Mouse (Mus musculus) cerebellum, adult 18-20 months (tissue): ENCODE measurements at regions not wholly inside any gene's neighbourhood (a gene's known extent, or its start where the extent isn't known, plus 50 kb on each side); places are given as distances from the start of the nearest gene placed in this dataset.

ENCODE experiments used
- DNase-seq, 2 experiments: peaks; one replicate each; pipeline ENCODE4 v3.0.0; 2021

- no peak for DNase-seq
These were observed 261.1 kb upstream of the Kcnq5 start for GRCm38 (mm10) chr1:22222836-22223235.

DNA sequence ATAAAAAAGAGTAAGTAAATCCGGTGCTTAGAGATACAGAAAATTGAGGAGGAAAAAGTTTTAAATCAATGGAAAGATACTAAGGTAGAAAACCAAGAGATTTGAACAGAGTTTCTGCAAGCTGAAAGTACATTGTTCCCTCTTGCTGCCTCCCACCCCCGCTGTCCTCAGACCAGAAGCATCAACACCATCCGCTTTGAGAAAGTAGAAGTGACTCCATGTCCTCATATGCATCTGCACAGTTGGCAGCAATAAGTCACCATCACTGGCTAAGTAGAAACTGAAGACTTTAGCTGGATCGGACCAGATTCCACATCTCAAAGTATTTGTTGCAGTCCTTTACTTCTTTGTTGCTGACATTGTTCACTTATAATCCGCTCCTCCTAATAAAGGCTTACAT, 250.1 kb upstream of the Kcnq5 start:
- no peak for DNase-seq

- DNase-seq: no peak
These were observed 249.5 kb upstream of the Kcnq5 start for GRCm38 (mm10) chr1:22211232-22211631.

GRCm38 (mm10) chr1:22210621-22211020, 248.9 kb upstream of the Kcnq5 start:
- DNase-seq: peak in 1 of 2 experiments; percentile 1

DNA sequence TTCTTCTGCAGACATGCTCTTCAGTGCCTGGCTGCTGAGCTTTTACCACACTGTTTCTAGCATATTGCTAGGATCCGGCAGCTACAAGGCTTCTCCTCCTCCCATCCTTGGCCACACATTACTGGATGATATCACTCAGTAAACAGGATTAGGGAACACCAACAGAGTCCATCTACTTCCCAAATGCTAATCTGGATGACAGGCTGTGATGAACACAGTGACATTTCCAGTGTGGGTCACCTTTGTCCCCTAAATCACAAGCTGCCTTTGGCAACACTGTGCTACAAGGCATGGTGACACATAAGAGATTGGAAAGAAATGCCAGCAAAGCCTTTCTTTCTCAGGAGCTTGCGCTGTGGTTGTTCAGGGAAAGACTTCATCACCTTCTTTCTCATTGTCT, 246.5 kb upstream of the Kcnq5 start:
- no peak for DNase-seq

GRCm38 (mm10) chr1:22206935-22207334, 245.2 kb upstream of the Kcnq5 start:
- DNase-seq: no peak

DNA sequence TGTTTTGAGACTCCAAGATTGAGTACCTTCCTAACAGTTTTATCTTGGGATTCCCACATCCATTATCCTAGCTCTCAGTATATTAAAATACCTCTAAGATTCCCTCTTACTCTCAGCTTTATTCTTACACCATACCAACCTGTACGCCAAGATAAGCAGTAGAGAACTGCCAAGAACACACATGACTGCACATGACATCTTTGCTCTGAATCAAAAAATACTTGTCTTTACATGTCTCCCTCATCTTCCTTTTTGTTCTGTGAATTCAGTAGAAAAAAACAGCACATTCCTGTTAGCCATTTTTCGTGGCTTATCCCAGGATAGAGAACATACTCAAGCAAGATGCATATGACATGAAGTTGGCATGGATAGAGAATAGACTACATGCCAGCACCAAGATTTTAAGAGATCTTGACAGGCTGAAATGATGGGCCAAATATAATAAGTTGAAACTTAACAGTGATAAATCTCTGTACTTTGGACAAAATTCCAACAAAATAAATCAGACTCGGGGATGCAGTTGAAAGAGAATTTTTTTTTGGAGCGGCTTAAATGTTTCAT, 206.0 kb upstream of the Kcnq5 start:
- DNase-seq: no peak

DNA sequence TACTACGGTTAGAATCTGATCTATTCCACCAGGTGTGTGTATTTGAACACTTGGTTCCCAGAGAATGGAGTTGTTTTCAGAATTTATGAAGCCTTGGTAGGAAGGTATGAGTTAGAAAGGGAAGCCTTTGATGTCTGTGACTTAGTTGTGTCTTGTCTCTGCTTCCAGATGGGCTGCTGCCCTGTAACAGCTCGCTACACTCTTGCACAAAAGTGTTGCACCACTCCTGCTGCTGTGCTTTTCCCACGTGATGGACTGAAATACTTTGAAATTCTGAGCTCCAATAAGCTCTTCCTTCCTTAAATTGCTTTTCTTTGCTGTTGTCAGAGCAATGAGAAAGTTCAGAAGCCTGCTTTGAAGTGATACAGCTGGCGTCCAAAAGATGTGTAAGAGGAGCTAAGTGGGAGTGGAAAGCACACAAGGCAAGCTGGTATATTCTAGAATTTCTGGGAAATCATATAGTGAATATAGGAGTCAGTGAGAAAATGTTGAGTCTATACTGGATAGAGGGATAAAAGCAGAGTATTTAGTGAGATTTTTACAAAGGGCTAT, 174.9 kb upstream of the Kcnq5 start:
- DNase-seq: no peak

DNA sequence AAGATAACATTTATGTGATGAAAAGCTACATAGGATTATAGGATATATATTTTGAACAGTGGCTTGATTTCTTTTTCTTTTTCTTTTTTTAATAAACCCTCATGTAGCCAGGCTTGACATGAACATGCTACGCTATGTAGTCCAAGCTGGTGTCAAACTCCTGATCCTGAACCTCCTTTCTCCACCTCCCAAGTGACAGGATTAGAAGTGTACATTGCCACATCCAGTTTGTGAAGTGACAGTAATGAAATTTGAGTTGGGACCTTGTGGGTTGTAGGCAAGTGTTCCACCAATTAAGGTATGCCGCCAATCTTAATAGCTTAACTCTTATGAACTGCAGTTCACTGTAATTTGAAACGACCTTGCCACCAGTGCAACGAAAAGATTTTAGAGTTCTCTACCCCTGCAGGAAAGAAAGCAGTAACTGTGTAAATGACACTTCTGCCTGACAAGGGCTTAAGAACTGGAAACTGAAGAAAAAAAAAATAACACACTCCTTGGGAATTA, 156.6 kb upstream of the Kcnq5 start:
- DNase-seq: no peak

- no peak for DNase-seq
These were observed 154.7 kb upstream of the Kcnq5 start for GRCm38 (mm10) chr1:22116466-22116865.

- DNase-seq: peak in 1 of 2 experiments; percentile 4
These were observed 143.8 kb upstream of the Kcnq5 start for GRCm38 (mm10) chr1:22105496-22105895.

- no peak for DNase-seq
These were observed 109.8 kb upstream of the Kcnq5 start for GRCm38 (mm10) chr1:22071405-22072117.

- DNase-seq: no peak
These were observed 108.3 kb upstream of the Kcnq5 start for GRCm38 (mm10) chr1:22070028-22070427.
